Mouse (Mus musculus) kidney, adult 2 months (tissue): ENCODE measurements around the gene Akap7.

Experiments
- CTCF ChIP-seq: fragments of 200-500 bp; conservative IDR thresholded peaks from 2 replicates; pipeline ENCODE4 v1.5.1; 2011; ENCODE audit warnings: low read depth, mild to moderate bottlenecking, control low read depth, low read length, moderate library complexity, mixed read lengths; ENCODE audit not compliant: insufficient read depth, insufficient read length
- POLR2A ChIP-seq: fragments of 200-500 bp; IDR thresholded peaks from one replicate; pipeline ENCODE4 v1.6.1; 2011; ENCODE audit warnings: low read depth, low read length, control low read depth

- TF ChIP-seq POLR2A = no peak
- TF ChIP-seq CTCF = no peak
Observed at GRCm38 (mm10) chr10:25215977-25216376, 91.7 kb downstream of the Akap7 start.
